Mouse (Mus musculus) spleen, postnatal 14 days (tissue): Measurements from ENCODE around the gene Cdc16.
"Not testable (repeated sequence)": the region's sequence is repeated elsewhere in the genome, so short reads cannot be mapped to it uniquely, and the experiment has no call there.

Source experiments
- DNase-seq, 2 experiments: peaks; one replicate each; pipeline ENCODE4 v3.0.0; 2021 to 2022; ENCODE audit warnings: low spot score in 2 of 2

Cdc16 gene

GRCm38 (mm10) chr8:13756982-13757804 lies at the start of gene Cdc16:
Gene Cdc16 (plus strand): TSS chr8:13757676.
- peak; percentile 80 to 88 for DNase-seq

- DNase-seq: peak in 1 of 2 experiments; percentile 1
Measured at GRCm38 (mm10) chr8:13708514-13708913, 49.0 kb upstream of the Cdc16 start.

GRCm38 (mm10) chr8:13718980-13719379 lies 38.5 kb upstream of the Cdc16 start:
- no peak for DNase-seq

- DNase-seq: peak in 1 of 2 experiments; percentile 55
Measured at GRCm38 (mm10) chr8:13725722-13726121, 31.8 kb upstream of the Cdc16 start.

GRCm38 (mm10) chr8:13727469-13728094 lies 29.9 kb upstream of the Cdc16 start:
- DNase-seq: no peak

- DNase-seq: peak in 1 of 2 experiments; percentile 11
Measured at GRCm38 (mm10) chr8:13740323-13740770, 17.1 kb upstream of the Cdc16 start.

GRCm38 (mm10) chr8:13740817-13741613 lies 16.5 kb upstream of the Cdc16 start:
- peak in 1 of 2 experiments; percentile 24 for DNase-seq

- not testable (repeated sequence) for DNase-seq
Measured at GRCm38 (mm10) chr8:13746212-13746611, 11.3 kb upstream of the Cdc16 start.

- DNase-seq: no peak
Measured at GRCm38 (mm10) chr8:13747626-13748025, 9.8 kb upstream of the Cdc16 start.

GRCm38 (mm10) chr8:13753680-13754079 lies 3.8 kb upstream of the Cdc16 start:
- DNase-seq: peak; percentile 68 to 87

- no peak for DNase-seq
Measured at GRCm38 (mm10) chr8:13756480-13756879, 996 bp upstream of the Cdc16 start.

GRCm38 (mm10) chr8:13757805-13758727 lies 590 bp downstream of the Cdc16 start:
- peak in 1 of 2 experiments; percentile 50 for DNase-seq

GRCm38 (mm10) chr8:13769206-13769605 lies 11.7 kb downstream of the Cdc16 start:
- no peak for DNase-seq

- no peak for DNase-seq
Measured at GRCm38 (mm10) chr8:13780536-13780935, 23.1 kb downstream of the Cdc16 start.

GRCm38 (mm10) chr8:13785250-13785763 lies 27.8 kb downstream of the Cdc16 start, which contains the start of gene Upf3a:
Gene Upf3a (plus strand): TSS chr8:13785615.
- peak; percentile 87 to 91 for DNase-seq

- peak; percentile 95 to 96 for DNase-seq
Measured at GRCm38 (mm10) chr8:13785764-13786299, 28.4 kb downstream of the Cdc16 start.

- DNase-seq: no peak
Measured at GRCm38 (mm10) chr8:13789606-13790005, 32.1 kb downstream of the Cdc16 start.

- DNase-seq: no peak
Measured at GRCm38 (mm10) chr8:13793097-13793745, 35.7 kb downstream of the Cdc16 start.

- DNase-seq: no peak
Measured at GRCm38 (mm10) chr8:13793746-13794101, 36.2 kb downstream of the Cdc16 start.

- no peak for DNase-seq
Measured at GRCm38 (mm10) chr8:13797676-13798075, 40.2 kb downstream of the Cdc16 start.
